Mouse (Mus musculus): ENCODE data around the gene Cacna1g. TPM values are rescaled to one million over a fixed set of nuclear protein-coding genes. Genes with fewer than 3 reads are reported as not detected.
A peak's percentile ranks its signal among the peaks of the same experiment; 100 is the strongest.

Gene Cacna1g
- polyA plus RNA-seq, 1 experiment from 2014 or later = 0.29 TPM

DNA sequence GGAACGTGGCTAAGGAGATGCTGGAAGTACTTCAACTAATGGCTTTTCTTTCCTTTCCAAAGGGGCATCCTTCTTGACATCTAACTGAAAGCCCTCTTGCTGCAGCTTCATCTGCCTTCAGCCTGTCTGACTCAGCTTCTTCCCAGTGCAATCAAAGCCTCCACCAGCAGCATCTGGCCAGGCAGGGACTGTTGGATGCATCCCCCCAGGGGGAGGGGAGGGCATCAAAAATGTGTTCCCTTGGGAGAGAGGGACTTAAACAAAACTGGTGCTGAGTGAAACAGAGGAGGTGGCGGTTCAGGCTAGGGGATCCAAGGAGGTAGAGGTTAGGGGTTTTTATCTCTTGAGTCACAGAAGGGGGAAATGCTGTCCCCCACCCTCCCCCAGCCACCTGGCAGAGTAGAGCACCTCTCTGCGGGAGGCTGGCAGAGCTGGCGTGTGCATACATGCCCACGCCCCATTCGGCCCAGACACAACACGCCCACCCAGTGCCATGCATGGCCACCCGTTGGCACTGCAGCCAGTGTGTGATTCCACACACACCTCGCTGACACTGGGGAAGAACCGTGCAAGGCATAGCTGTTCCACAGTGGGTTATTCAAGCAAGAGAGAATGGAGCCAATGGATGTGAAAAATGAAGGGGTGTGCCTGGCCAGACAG is 18.7 kb downstream of the Cacna1g start:
- H3K4me3 ChIP-seq (ENCODE audit: low read depth, low read length) = no peak overlapping the region
- ATAC-seq (no peak), DNase-seq (no peak)
- no peak for TF ChIP-seq CTCF (IDR thresholded peaks at IDR 0.05; ENCODE audit: low read depth)
- no peak for TF ChIP-seq EP300 (IDR thresholded peaks at IDR 0.05; ENCODE audit: low read depth)
- H3K9ac ChIP-seq (replicated peaks) = no peak overlapping the region
- H3K4me2 ChIP-seq (ENCODE audit: low read depth, low read length) = peak overlapping the region; percentile 19
- no peaks in the 10 kb centered on the region for H3K36me3 ChIP-seq (replicated peaks; ENCODE audit: insufficient read depth, low read length)
- no peak overlapping the region for H3K27ac ChIP-seq (ENCODE audit: low read depth)
- no peaks in the 10 kb centered on the region for H3K9me3 ChIP-seq (ENCODE audit: low read length)
- no peaks in the 10 kb centered on the region for H3K4me1 ChIP-seq (ENCODE audit: insufficient read depth)
- 0 out of 2 replicates have a peak, but pooled peaks cover 4% of the 10 kb centered on the region for H3K27me3 ChIP-seq (ENCODE audit: insufficient read depth, low read length)
- 72% methylated on average over 10 of the region's 10 CpGs for WGBS (ENCODE audit: insufficient replicate concordance)

DNA sequence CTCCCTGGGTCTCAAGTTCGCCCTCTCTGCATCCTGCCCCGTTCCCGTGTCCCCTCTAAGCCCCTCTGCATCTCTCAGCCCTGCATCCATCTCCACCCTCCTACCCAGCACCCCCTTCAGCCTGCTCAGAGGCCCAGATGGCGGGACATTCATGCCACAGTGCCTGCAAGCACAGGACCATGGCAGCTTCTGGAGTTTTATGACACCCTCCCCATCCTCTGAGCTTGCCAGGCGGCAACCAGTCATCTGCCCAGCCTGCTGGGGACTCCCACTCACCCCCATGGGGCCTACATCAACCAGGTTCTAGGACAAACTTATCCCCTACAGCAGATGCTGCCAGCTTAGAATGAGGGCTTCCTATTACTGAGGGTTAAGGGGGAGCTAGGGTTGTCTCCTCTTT is 19.2 kb downstream of the Cacna1g start:
- Histone ChIP-seq H3K27ac (ENCODE audit: low read depth) (no peak overlapping the region), H3K4me1 (ENCODE audit: insufficient read depth) (no peaks in the 10 kb centered on the region), H3K4me3 (ENCODE audit: low read depth, low read length) (no peak overlapping the region), H3K36me3 (replicated peaks; ENCODE audit: insufficient read depth, low read length) (no peaks in the 10 kb centered on the region), H3K27me3 (ENCODE audit: insufficient read depth, low read length) (0 out of 2 replicates have a peak, but pooled peaks cover 4% of the 10 kb centered on the region), H3K9ac (replicated peaks) (no peak overlapping the region), H3K4me2 (ENCODE audit: low read depth, low read length) (no peak overlapping the region), H3K9me3 (ENCODE audit: low read length) (no peaks in the 10 kb centered on the region)
- ATAC-seq (no peak), DNase-seq (no peak)
- 64% methylated on average over 5 of the region's 5 CpGs for WGBS (ENCODE audit: insufficient replicate concordance)
- TF ChIP-seq EP300 (IDR thresholded peaks at IDR 0.05; ENCODE audit: low read depth) (no peak), CTCF (IDR thresholded peaks at IDR 0.05; ENCODE audit: low read depth) (no peak)

DNA sequence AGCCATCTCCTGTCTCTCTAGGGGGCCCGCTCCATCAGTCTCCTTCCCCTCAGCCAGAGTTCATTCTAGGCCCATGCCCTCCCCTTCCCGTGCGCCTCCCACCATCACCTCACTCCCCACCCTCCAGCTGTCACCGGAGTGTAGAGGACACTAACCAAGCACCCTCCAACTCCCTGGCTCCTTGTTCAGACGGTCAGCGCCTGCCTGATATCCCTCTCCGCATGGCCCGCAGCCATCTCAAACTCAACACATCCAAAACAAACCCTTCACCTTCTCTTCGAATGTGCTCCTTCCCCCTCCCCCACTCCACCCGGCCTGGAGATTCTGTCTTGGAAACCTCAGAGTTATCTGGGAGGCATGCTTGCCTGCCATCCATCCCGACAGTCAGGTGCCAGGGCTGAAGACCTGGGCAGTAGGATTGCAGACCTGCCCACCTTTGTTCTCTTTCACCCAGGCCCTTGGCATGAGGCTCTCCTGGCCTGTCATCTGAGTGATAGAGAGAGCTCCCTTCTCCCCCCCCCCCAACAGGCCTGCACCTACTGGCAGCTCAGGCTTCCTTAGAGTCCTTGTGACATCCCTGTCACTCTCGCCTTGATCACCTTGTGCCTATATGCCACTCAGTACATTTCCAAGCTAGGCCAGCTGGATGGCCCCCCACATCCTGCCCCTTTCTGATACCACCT is 22.8 kb downstream of the Cacna1g start:
- Histone ChIP-seq H3K9ac (replicated peaks) (no peak overlapping the region), H3K4me3 (ENCODE audit: low read depth, low read length) (no peak overlapping the region), H3K4me1 (ENCODE audit: insufficient read depth) (no peaks in the 10 kb centered on the region), H3K27me3 (ENCODE audit: insufficient read depth, low read length) (0 out of 2 replicates have a peak, but pooled peaks cover 4% of the 10 kb centered on the region), H3K9me3 (ENCODE audit: low read length) (no peaks in the 10 kb centered on the region), H3K4me2 (ENCODE audit: low read depth, low read length) (no peak overlapping the region), H3K27ac (ENCODE audit: low read depth) (no peak overlapping the region), H3K36me3 (replicated peaks; ENCODE audit: insufficient read depth, low read length) (no peaks in the 10 kb centered on the region)
- WGBS (ENCODE audit: insufficient replicate concordance) = 66% methylated on average over 12 of the region's 12 CpGs
- ATAC-seq = no peak
- no peak for TF ChIP-seq CTCF (IDR thresholded peaks at IDR 0.05; ENCODE audit: low read depth)
- no peak for TF ChIP-seq EP300 (IDR thresholded peaks at IDR 0.05; ENCODE audit: low read depth)
- no peak for DNase-seq

DNA sequence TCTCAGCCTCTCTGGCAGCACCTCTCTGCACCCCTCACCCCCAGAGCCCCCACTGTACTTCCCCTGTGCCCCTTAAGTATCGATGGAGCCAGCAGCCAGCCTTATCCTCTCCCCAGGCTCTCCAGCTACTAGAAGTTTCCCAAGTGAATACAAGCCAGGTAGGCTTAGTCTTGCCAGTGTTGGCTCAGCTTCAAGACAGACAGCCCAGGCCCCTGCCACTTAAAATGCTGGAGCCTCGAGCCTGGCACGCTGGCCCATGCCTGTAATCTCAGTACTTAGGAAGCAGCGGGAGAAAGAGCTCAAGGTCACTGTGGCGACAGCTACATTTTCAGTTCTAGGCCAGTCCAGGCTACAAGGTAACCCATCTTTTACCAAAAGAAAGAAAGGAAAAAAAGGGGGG is 24.1 kb downstream of the Cacna1g start:
- Histone ChIP-seq H3K36me3 (replicated peaks; ENCODE audit: insufficient read depth, low read length) (no peaks in the 10 kb centered on the region), H3K4me2 (ENCODE audit: low read depth, low read length) (no peak overlapping the region), H3K27me3 (ENCODE audit: insufficient read depth, low read length) (0 out of 2 replicates have a peak, but pooled peaks cover 4% of the 10 kb centered on the region), H3K27ac (ENCODE audit: low read depth) (no peak overlapping the region), H3K4me3 (ENCODE audit: low read depth, low read length) (no peak overlapping the region), H3K9ac (replicated peaks) (no peak overlapping the region), H3K9me3 (ENCODE audit: low read length) (no peaks in the 10 kb centered on the region), H3K4me1 (ENCODE audit: insufficient read depth) (no peaks in the 10 kb centered on the region)
- TF ChIP-seq EP300 (IDR thresholded peaks at IDR 0.05; ENCODE audit: low read depth) (no peak), CTCF (IDR thresholded peaks at IDR 0.05; ENCODE audit: low read depth) (no peak)
- ATAC-seq (no peak), DNase-seq (no peak)
- 42% methylated on average over 5 of the region's 5 CpGs for WGBS (ENCODE audit: insufficient replicate concordance)

DNA sequence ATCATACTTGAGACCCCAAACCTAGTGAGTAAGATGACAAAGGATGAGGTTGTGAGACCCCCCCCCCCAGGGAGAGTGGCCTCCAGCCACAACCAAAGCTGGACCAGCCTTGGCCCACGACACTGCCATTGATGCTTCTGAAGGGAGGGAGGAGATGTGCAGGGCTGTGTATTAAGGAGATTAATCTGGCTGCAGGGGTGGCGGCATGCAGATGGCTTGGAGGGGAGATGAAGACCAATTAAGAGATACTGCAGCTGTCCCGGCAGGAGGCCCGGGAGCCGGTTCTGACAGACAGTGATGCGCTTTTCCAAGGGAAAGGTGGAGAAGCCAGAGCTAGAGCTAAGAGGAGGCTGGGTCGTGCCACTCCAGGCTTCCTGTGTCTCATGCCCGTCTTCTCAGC is 24.8 kb downstream of the Cacna1g start:
- no peak overlapping the region for H3K27ac ChIP-seq (ENCODE audit: low read depth)

DNA sequence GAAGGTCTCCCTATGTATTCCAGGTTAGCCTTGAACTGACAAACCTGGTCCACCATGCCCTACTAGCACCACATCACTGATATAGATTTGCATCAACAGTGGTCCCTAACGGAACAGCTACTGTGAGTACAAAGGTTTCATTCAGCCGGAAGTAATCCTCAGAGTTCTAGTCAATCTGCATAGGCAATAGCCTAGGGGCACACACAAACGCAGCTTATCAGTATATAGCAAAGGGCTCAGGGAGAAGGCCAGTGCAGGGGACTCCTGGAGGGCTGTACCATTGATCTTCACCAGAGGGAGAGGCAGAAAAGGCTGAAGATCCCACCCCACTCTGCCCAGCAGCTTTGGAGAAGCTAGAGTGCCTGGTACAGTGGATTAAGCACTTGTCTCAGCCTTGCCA is 27.0 kb downstream of the Cacna1g start:
- no peak for ATAC-seq
- H3K27me3 ChIP-seq (ENCODE audit: insufficient read depth, low read length) = 0 out of 2 replicates have a peak, but pooled peaks cover 4% of the 10 kb centered on the region

More for the DNA sequence above, 24.8 kb downstream of the Cacna1g start:
- WGBS (ENCODE audit: insufficient replicate concordance) = 60% methylated on average over 8 of the region's 8 CpGs
- H3K9me3 ChIP-seq (ENCODE audit: low read length) = no peaks in the 10 kb centered on the region
- H3K4me1 ChIP-seq (ENCODE audit: insufficient read depth) = no peaks in the 10 kb centered on the region
- no peak for DNase-seq
- 0 out of 2 replicates have a peak, but pooled peaks cover 4% of the 10 kb centered on the region for H3K27me3 ChIP-seq (ENCODE audit: insufficient read depth, low read length)
- H3K36me3 ChIP-seq (replicated peaks; ENCODE audit: insufficient read depth, low read length) = no peaks in the 10 kb centered on the region
- H3K4me2 ChIP-seq (ENCODE audit: low read depth, low read length) = no peak overlapping the region
- no peak overlapping the region for H3K4me3 ChIP-seq (ENCODE audit: low read depth, low read length)
- H3K9ac ChIP-seq (replicated peaks) = no peak overlapping the region
- TF ChIP-seq EP300 (IDR thresholded peaks at IDR 0.05; ENCODE audit: low read depth) (no peak), CTCF (IDR thresholded peaks at IDR 0.05; ENCODE audit: low read depth) (no peak)
- no peak for ATAC-seq

More for the DNA sequence above, 27.0 kb downstream of the Cacna1g start:
- no peaks in the 10 kb centered on the region for H3K9me3 ChIP-seq (ENCODE audit: low read length)
- no peak overlapping the region for H3K9ac ChIP-seq (replicated peaks)
- DNase-seq = no peak
- 34% methylated on average over 3 of the region's 3 CpGs for WGBS (ENCODE audit: insufficient replicate concordance)
- no peak overlapping the region for H3K27ac ChIP-seq (ENCODE audit: low read depth)
- H3K4me2 ChIP-seq (ENCODE audit: low read depth, low read length) = no peak overlapping the region
- H3K4me3 ChIP-seq (ENCODE audit: low read depth, low read length) = no peak overlapping the region
- H3K4me1 ChIP-seq (ENCODE audit: insufficient read depth) = no peaks in the 10 kb centered on the region
- no peaks in the 10 kb centered on the region for H3K36me3 ChIP-seq (replicated peaks; ENCODE audit: insufficient read depth, low read length)
- TF ChIP-seq CTCF (IDR thresholded peaks at IDR 0.05; ENCODE audit: low read depth) (no peak), EP300 (IDR thresholded peaks at IDR 0.05; ENCODE audit: low read depth) (no peak)

Data from liver, postnatal 0 days (tissue).